Mouse (Mus musculus) cerebellum, postnatal 10 days (tissue): Measurements from ENCODE around the gene Fopnl.
A peak's percentile ranks its signal among the peaks of the same experiment; 100 is the strongest.

ENCODE experiments used
- DNase-seq, 2 experiments: peaks; one replicate each; pipeline ENCODE4 v3.0.0; 2021; ENCODE audit warnings: mixed read lengths in 2 of 2

Gene Fopnl

DNA sequence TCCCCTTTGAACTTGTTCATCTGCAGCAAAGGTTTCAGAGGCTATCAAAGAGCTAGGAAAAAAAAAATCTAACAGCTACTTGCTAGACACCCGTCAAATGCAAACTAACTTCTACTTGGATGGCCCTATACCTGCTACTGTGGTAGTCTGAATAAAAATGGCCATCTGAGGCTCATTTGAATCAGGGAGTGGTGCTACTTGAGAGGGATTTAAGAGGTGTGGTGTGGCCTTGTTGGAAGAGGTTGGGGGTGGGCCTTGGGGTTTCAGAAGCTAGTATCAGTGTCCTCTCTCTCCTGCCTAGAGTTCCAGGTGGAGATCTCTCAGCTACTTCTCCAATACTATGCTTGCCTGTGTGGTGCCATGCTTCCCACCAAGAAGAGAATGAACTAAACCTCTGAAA, 10.8 kb downstream of the Fopnl start:
- no peak for DNase-seq

DNA sequence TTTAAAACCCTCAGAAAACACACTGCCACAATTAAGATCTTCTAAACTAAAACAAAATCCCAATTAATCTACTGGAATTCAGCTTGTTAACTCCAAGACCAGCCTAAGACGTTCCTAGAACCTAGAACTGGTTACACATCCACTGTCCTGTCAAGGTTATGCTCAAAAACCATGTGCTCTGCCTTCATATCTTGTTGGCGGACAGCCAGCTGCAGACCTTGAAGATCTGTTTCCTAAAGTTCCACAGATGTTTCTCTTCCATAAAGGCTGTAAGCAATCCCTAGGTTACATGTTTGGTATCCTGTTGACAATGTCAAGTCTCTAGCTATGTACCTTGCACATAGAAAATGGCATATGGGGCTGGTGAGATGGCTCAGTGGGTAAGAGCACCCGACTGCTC, 12.4 kb downstream of the Fopnl start:
- peak in 1 of 2 experiments; percentile 10 for DNase-seq

DNA sequence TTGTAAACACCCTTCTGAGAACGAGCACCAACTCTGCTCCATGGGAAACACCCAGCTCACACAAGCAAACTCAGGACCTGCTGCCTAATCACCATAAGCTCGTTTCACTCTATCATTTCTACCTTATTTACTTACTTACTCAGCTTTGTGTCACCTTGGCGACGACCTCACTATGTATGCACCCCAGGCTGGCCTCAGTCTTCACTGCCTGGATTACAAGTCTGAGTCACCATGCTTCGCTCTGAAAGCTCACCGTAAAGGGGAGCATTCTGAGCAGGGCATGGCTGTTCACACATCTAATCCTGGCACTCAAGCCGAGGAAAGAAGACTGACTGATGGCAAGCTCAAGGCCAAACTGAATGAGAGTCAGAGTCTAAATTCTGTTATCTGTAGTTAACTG, 13.5 kb downstream of the Fopnl start:
- no peak for DNase-seq

DNA sequence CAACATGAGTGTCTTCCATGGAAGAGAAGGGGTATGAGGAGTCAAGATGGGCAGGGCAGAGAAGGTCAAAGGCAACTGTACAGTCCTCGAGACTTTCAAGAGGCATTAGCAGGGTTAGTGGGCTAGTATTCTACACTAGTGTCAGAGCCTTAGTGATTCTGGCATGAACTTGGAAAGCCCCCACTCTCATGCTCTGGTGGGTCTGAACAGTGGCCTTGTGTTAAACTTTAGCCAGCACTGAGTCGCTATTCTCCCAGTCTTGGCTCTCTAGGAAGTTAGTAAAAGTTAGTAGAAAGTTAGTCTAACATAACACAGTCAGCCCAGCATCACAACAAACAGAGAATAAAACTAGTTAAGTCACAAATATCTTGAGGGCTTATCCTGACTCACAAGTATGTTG, 14.1 kb downstream of the Fopnl start:
- DNase-seq = no peak

DNA sequence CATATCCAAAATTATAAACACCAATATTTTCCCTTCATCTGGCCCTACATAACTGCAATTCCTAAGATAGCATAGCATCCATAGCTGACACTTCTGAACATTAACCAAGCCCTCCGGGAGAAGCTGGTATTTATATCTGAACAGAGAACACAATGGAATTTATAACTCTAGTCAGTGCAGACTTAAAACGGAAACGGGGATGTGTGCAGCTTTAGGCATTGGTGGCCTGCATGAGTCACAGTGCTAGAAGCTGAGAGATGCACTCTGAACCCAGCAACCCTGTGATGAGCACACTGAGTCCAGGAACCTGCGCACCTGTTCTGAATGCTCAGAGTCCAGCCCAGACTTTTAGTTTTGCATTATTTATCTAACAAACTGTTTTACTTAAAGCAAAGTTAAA, 18.7 kb downstream of the Fopnl start:
- DNase-seq = no peak

DNA sequence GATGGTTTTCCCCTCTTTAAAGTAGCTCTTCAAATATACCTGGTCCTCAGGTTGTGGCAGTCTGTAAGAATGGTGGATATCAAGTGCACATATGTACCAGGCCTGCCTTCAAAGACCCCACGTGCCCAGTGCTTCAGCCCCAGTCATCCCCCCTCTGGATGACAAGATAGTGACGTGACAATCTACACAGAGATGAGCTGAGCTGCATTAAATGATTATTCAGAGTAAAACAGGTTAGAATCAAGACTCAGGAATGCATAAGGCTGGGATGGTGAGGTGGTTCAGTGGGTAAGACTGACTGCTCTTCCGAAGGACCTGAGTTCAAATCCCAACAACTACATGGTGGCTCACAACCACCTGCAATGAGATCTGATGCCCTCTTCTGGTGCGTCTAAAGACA, 19.5 kb downstream of the Fopnl start:
- no peak for DNase-seq

DNA sequence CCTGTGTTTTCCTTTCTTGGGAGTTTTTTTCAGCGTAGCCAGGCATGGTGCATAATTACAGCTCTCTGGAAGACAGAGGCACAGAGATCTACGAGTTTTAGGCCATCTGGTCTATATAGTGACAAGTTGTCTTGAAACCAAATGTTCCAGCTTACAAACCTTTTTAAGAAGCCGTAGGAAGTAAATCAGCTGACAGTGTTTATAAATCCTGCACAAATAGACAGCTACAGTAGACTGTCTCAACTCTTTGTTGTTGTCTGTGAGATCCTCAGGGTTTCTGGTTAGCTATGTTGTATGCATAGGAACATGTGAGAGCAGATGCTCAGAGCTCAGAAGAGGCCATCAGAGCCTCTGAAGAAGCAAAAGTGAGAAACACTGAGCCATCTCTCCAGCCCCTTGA, 20.1 kb downstream of the Fopnl start:
- no peak for DNase-seq

DNA sequence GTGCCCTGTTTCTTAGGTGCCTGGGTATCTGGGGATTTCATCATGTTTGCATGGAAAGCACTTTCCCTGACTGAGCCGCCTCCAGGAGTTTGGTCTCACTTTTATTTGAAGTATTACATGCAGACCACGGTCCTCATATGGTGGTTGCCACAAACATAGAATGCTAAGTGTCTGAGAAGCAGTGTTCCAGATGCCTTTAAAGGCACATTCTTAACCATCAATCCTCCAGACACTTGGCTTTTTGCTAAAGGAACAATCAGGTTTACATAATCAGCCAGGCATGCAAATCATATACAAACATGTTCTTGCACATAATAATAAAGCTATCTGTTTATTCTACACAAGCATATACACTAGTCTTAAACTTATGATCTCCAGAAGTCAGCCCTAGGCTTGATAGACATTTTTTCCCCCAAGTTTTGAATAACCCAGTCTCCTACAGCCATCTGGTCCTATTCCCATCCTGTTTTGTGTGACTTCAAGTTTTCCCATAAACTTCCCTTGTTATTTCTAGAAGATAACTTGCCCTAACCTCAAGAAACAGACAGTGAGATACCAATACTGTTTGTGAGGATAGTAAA, 20.6 kb downstream of the Fopnl start:
- DNase-seq = no peak

DNA sequence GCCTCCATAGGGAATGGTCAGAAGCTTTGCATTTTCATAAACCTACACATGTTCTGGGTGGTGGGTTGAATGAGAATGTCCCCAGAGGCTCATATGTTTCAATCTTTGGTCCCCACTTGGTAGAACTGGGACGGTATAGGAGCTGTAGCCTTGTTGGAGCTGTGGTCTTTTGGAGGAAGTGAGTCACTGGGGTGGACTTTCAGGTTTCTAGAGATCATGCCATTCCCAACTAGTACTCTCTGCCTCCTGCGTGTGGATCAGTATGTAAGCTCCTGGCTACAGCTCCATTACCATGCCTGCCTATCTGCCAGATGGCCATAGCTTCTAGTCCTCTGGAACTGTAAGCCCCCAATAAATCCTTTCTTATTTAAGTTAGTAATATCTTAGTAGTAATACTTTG, 21.9 kb downstream of the Fopnl start:
- no peak for DNase-seq

DNA sequence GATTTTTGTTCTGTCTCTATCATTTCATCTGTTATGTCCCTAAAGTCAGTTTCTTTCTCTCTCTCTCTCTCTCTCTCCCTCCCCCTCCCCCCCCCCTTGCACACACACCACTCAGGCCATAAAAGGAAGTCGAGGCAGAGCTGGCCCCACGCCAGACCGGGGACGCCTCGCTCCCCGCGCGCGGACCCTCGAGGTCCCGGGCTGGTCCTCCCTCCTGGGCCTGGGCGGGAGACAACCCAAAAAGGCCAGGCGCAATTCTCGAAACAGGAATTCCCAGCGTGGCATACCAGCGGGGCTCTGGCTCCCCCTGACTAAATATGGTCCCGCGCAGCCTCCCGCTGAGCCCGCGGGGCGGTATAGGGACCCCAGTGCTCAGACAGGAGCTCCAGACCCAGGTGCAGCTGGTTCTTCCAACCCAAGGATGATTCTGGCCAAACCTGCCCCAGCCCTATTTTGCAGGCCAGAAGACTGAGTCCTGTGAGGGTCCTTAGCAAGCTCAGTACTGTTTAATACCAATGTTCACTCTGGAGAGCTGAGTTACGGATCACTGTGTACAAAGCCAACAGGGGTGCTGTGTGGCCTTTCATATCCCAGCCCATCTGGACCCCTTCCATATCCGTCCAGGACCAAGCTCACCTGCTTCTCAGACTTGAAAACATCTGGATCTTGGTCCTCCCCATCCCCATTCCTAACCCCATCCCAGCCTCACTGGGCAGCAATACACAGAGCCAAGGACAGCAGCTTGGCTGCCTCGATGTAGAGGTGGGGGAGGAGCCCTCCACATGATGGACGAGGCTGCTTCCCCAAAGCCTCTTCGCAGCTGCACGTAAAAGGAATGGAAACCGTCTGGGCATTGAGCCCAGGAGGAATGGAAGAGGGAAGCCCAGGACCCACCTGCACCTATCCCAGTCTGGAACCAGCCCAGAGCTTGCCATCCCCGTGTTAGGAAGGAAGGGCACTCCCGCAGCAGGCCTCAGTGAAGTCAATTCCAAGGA, 24.7 kb downstream of the Fopnl start:
- DNase-seq = peak; percentile 40 to 50

DNA sequence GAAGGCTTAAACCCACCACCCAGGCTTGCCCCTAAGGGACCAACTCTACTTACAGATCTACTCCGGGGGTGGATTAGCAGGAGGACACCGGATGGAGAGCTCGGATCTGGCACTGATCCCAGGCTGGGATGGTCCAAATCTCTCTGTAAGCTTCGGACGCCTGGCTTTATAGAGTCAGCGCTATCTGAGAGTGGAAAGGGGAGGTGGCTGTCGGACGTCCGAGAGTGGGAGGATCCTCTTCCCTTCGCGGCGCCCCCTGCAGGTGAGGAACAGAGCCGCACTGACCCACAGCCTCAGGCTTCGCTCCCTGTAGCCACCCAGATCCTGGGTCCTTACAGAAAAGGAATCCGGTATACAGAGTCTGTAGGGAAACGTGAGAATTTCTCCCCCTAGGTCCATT, 26.0 kb downstream of the Fopnl start, which contains the start of gene Myh11:
Gene Myh11 (minus strand): TSS at position 150 of the 400 bp plus-strand sequence.
- peak; percentile 82 for DNase-seq

DNA sequence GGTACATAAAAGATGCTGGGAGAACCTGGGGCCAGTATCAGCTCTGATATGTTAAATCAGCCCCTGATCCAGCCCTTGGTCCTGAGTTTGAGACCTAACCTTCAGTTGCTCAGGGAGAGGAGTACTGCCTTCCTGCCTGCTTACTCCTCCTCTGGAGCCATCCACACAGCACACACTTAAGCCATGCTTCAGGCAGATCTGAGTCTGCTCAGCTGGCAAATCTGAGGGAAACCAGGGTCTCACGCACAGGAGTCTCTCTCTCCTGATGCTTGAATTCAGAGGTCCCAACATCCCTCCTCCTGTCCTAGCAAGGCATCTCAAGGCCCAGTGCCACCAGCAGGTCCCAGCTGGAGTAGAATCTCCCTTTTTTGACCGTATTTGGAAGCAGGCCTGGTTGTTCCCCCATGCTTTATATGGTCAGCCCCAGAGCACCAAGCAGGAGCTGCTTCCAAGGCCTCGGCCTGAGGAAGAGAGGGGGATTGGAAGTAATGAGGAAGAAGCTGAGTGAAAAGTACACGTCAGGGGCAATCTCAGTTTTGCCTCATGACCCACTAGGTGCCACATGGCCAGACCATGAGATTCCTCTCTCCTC, 44.7 kb downstream of the Fopnl start:
- no peak for DNase-seq

DNA sequence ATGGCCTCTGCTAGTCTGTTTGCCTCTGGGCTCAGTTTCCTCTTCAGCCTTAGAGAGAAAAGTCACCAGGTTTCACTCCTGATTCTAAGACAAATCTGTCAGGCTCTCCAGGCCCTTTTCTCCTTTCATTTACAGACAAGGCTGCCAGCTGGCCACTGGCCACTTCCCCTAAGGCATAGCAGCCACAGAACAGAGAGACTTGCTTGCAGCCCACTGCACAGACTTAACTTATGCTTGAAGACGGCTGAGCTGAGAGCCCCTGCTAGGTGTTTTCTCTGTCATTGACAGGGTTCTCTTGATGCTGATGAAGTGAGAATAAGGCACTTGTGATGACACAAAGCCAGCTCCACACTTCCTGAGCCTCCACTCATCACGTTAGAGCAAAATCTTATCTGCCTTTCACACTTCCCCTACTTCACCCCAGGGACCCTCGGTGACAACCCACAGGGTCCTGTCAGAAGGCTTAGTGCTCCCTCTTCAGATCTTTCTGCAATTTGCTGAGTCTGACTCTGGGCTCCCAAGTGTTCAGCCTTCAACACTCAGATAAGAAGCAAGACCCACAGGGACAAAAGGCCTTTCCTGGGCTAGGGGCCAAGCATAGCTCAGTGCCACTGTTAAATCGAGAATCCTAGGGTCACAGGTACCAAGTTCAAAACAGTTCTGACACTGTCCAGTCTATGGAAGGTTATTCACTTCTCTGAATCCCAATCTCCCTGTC, 51.8 kb downstream of the Fopnl start:
- peak; percentile 45 to 72 for DNase-seq

DNA sequence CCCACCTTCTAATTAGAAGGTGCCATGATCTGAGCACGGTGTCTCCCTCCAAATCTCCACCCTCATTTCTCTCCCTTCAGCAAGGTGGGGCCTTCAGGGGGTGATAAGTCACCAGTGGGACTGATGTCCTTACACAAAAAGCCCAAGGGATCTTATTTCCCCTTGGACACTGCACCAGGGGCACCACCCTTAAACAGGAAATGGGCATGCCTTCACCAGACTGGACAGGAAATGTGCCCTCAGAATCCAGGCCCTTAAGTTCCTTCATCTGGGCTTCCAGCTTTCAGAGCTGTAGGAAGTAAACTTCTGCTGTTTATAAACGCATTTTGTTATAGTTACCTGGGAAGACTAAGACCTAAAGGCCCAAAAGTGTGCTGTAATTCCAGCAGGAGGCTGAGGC, 52.7 kb downstream of the Fopnl start:
- no peak for DNase-seq

DNA sequence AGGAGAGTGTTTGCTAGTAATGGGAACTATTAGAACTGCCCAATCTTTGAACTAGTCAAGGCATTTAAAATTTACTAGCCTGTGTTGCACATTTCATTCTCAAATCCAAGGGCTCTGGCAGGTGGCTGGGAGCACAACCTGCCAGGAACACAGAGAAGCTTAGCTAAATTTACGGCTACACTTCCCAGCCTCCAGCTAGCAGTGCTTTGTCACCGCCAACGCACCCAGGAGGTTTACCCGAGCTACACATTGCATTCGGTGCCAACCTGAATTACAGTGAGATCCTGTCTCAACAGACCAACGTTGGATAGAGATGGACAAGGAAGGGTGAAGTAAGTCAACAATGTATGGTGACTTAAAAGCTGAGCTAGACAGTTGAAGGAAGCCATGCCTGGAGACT, 54.0 kb downstream of the Fopnl start:
- no peak for DNase-seq

DNA sequence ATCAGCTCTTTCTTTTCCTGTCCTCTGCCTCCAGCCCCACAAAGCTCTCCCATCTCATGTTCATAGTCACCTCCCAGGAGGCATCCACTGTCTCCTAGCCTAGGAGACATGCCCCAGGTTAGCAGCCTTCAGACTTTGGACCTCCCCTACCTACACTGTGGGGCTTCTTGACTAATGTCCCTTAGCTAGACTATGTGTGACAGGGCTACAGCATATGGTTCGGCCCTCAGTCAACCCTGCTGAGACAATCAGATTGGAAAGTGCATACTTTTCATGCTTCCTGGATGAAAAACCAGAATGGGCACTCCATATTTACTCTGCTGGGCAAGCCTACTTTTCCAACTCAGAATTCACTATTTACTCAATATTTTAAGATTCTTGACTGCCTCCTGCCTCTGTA, 54.8 kb downstream of the Fopnl start:
- DNase-seq = no peak

DNA sequence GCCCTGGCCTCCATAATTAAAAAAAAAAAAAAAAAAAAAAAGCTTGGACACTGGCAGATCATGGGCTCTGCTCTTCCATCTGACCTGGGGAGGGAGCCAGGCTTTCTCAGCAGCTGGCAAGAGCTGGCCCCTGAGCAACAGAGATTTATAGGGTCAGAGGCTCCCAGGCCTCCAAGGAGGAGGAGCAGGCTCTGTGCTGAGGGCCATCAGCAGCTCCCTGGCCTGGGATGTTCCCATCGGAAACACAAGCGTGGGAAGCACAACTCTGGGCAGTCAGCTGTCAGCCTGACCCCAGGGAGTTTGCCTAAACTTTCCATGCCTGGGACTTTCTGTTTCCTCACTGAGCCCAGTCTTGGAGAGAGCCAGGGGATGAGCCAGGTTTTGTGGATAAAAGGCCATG, 58.3 kb downstream of the Fopnl start:
- DNase-seq = no peak

DNA sequence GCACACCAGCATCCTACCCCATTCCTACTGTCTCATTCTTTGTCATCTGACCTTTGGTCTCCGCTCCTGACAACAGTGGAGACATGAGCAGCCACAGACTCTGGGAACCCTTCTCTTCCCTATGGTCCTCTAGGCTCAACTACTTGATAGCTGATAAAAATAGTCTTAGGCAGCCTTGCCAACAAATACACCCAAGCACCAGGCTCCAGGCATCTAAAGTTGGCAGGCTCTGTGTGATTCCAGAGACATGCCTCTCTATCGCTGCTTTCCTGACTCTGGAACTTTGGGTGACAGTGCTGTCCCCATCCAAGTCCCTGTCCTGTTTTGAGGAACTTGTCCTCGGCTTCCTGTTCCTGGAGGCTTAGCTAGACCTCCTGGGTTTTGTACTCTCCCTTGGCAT, 63.6 kb downstream of the Fopnl start:
- no peak for DNase-seq

DNA sequence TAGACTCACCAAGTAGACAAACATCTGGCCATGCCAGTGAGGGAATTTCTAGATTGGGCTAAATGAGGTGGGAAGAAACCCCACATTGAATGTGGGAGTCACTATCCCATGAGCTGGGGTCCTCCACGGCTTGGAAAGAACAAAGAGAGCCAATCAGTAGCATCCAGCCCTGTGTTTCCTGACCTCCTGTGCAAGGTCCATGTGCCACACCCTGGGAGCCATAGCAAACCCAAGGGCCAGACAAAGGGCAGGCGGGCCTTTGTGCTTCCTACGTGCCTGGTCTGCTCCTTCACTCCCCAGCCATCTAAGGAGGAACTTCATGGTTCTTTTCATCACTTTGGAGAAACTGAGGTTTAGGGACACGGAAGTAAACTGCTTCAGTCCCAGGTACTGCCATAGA, 64.3 kb downstream of the Fopnl start:
- DNase-seq = no peak

DNA sequence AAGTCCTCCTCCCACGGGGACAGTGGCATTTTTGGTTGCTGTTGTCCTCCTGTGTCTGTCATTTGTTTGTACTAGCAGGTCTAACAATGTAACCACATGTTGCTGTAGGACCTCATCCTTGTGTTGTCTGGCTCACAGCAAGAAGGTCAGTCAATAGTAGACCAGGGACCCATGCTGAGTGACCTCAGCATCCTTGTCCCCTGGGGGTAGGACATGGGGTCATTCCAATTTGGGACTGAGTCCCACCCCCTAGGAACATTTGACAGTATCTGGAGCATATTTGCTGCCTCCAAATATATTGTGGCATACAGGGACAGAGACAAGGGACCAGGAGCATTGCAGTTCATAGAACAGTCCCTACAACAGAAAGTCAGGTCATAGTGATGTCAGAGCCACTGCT, 67.3 kb downstream of the Fopnl start:
- no peak for DNase-seq
